Mouse (Mus musculus): ENCODE data around the gene Bst1. TPM values are rescaled to one million over a fixed set of nuclear protein-coding genes. Genes with fewer than 3 reads are reported as not detected.
A peak's percentile ranks its signal among the peaks of the same experiment; 100 is the strongest.

Bst1 gene
- polyA plus RNA-seq (2016; fragmentation: Nextera tagmentation; extraction: Ambion mirVana) = 0.06 and 0.09 TPM in 2 replicates

DNA sequence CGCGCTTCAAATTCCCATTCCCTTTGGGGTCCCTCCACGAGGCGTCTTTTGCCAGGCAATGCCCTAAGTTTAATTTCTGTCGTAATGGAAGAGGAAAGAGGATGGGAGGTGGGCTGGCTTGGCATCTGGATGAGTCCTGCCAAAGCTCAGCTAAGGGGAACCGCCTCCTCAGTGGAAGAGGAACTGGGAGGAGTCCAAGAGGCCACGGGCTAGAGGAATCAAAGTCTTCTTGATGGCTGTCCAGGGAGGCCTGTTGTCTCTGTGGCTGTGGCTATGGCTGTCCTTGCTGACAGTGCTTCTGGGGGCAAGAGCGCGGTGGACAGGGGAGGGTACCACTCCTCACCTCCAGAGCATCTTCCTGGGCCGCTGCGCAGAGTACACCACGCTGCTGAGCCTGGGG lies at the start of gene Bst1:
Gene Bst1, plus strand, starts transcription at position 191 of the 400 bp plus-strand sequence.
- H3K4me3 ChIP-seq = no peak within 1 kb of the TSS
- H3K4me2 ChIP-seq = no peak within 1 kb of the TSS
- whole genome bisulfite sequencing = 52% methylated on average over 12 of the region's 12 CpGs
- no peak within 1 kb of the TSS for H3K27ac ChIP-seq (ENCODE audit: poor library complexity, severe bottlenecking)
- H3K36me3 ChIP-seq = no peaks in the 10 kb centered on the region
- H3K9ac ChIP-seq = no peak within 1 kb of the TSS
- H3K4me1 ChIP-seq (replicated peaks) = peaks cover 7% of the 10 kb centered on the region; the same call in 1 of the 2 replicates
- H3K9me3 ChIP-seq (replicated peaks) = no peaks in the 10 kb centered on the region
- ATAC-seq (ENCODE audit: insufficient number of reproducible peaks, low FRiP score) = no peak
- no peaks in the 10 kb centered on the region for H3K27me3 ChIP-seq (replicated peaks)

DNA sequence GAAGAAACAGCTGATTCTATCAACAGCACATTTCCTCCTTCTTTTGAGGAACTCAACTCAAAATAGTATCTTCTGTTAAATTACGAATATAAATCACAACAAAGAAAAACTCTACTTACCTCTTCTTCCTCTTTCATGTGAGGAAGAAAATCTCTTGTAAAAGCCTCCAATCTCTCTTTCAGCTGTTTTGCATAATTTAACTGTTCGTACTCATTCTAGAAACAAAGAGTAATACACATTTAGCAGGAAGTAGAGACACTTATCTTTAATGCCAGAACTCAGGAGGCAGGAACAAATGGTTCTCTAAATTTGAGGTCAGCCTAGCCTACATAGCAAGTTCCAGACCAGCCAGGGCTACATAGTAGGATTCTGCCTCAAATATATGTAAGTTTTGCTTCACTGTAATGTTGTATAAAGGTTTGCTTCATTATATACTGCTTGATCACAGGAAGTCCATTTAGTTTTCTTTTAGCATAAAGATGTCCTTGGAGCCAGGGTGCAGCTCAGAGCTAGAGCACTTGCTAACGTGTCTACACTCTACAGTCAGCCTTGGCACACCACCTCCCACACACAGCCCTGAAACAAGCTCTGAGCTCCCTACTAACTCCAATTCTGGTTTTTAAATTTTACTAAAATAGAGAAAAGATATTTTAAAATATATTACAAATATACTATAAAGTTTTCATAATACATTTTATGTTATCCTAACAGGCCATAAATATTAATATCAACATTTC lies 47.9 kb upstream of the Bst1 start:
- Histone ChIP-seq H3K36me3 (peaks cover 26% of the 10 kb centered on the region), H3K27me3 (replicated peaks) (no peaks in the 10 kb centered on the region), H3K4me3 (no peak overlapping the region), H3K4me2 (no peak overlapping the region), H3K27ac (ENCODE audit: poor library complexity, severe bottlenecking) (no peak overlapping the region), H3K4me1 (replicated peaks) (no peaks in the 10 kb centered on the region), H3K9me3 (replicated peaks) (no peaks in the 10 kb centered on the region), H3K9ac (no peak overlapping the region)
- ATAC-seq (ENCODE audit: insufficient number of reproducible peaks, low FRiP score) = no peak
- 71% methylated on average over 3 of the region's 3 CpGs for WGBS

DNA sequence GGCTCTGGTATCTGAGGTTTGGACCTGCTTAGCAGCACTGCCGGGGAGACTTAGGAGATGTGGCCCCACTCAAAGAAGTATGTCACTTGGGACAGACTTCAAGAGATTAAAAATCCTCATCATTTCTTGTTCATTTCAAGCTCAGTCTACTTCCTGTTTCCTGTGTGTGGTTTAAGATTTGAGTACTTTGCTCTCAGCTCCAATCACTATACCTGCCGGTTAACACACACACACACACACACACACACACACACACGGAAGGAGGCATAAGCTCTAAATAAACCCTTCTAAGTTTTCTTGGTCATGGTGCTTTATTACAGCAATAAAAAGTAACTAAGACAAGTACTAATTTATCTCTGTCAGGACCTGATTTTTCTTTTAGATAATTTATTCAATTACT lies 47.1 kb upstream of the Bst1 start:
- H3K4me1 ChIP-seq (replicated peaks) = 0 out of 2 replicates have a peak, but pooled peaks cover 2% of the 10 kb centered on the region
- H3K4me3 ChIP-seq = no peak overlapping the region
- no peak overlapping the region for H3K27ac ChIP-seq (ENCODE audit: poor library complexity, severe bottlenecking)
- H3K9ac ChIP-seq = no peak overlapping the region
- H3K9me3 ChIP-seq (replicated peaks) = no peaks in the 10 kb centered on the region
- no peak overlapping the region for H3K4me2 ChIP-seq
- ATAC-seq (ENCODE audit: insufficient number of reproducible peaks, low FRiP score) = no peak
- peaks cover 24% of the 10 kb centered on the region for H3K36me3 ChIP-seq
- 92% methylated on average over 3 of the region's 3 CpGs for WGBS
- no peaks in the 10 kb centered on the region for H3K27me3 ChIP-seq (replicated peaks)

DNA sequence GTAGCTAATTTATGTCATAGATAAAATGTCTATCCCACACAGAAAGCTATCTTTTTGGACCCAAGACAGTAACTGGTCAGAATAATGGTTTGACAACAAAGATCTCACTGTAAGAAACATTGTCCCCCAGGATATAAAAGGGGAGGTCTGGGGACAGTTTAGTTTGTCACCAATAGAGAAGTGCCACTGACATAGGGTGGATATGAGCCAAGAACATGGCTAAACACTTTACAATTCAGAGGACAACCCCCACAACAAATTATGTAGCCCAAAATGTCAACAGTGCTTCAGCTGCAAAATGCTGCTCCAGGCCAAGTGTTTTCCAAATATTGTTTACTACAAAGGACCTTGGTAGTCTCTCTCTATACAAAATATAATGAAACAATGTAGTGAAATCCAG lies 42.3 kb upstream of the Bst1 start:
- Histone ChIP-seq H3K27me3 (replicated peaks) (no peaks in the 10 kb centered on the region), H3K4me3 (no peak overlapping the region), H3K27ac (ENCODE audit: poor library complexity, severe bottlenecking) (no peak overlapping the region), H3K9ac (no peak overlapping the region), H3K4me2 (no peak overlapping the region), H3K36me3 (0 out of 2 replicates have a peak, but pooled peaks cover 3% of the 10 kb centered on the region), H3K4me1 (replicated peaks) (peaks cover 16% of the 10 kb centered on the region), H3K9me3 (replicated peaks) (no peaks in the 10 kb centered on the region)
- ATAC-seq (ENCODE audit: insufficient number of reproducible peaks, low FRiP score) = no peak

DNA sequence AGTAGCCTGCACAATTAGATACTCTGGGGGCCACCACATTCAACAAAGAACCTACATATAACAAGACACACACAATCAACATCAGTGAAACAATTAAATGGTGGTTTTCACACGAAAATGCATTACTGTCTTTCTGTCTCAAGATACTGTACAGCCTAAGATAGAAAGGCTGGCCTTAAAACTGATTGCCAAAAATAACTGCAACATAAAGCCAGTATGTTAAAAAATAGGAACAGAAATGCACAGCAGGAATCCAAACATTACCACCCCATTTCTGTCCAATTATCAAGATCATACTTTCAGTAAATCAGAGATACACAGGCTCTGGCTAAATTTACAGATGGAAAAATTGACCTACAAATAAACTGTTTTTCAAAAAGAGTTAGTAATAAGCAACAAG lies 41.7 kb upstream of the Bst1 start:
- 0 out of 2 replicates have a peak, but pooled peaks cover 3% of the 10 kb centered on the region for H3K36me3 ChIP-seq
- H3K27me3 ChIP-seq (replicated peaks) = no peaks in the 10 kb centered on the region
- no peak overlapping the region for H3K9ac ChIP-seq
- no peak overlapping the region for H3K27ac ChIP-seq (ENCODE audit: poor library complexity, severe bottlenecking)
- H3K4me1 ChIP-seq (replicated peaks) = peaks cover 16% of the 10 kb centered on the region
- H3K9me3 ChIP-seq (replicated peaks) = no peaks in the 10 kb centered on the region
- no peak for ATAC-seq (ENCODE audit: insufficient number of reproducible peaks, low FRiP score)
- H3K4me2 ChIP-seq = no peak overlapping the region
- H3K4me3 ChIP-seq = no peak overlapping the region
- WGBS = 42% methylated on average over 1 of the region's 1 CpGs

DNA sequence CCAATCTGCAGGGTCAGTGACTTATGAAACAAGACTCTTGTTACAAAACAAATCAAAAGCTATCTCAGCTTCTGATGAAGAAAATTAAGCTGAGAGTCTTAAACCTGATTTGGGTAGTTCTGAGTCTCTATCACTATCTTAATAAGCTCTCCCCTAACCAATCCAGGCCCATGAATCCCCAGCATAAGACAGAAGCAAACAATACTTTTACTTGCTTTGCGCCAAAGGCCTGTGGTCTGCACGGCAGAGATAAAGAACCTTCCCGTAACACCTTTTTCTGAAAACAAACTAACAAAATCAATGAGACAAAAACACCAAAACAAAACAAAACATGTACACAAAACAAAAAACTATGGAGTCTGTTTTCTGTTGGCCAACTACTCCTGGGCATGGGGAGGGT lies 40.1 kb upstream of the Bst1 start:
- Histone ChIP-seq H3K36me3 (0 out of 2 replicates have a peak, but pooled peaks cover 3% of the 10 kb centered on the region), H3K9me3 (replicated peaks) (no peaks in the 10 kb centered on the region), H3K27me3 (replicated peaks) (no peaks in the 10 kb centered on the region), H3K27ac (ENCODE audit: poor library complexity, severe bottlenecking) (no peak overlapping the region), H3K9ac (no peak overlapping the region), H3K4me2 (no peak overlapping the region), H3K4me3 (no peak overlapping the region), H3K4me1 (replicated peaks) (peaks cover 21% of the 10 kb centered on the region)
- WGBS = 72% methylated on average over 3 of the region's 3 CpGs
- no peak for ATAC-seq (ENCODE audit: insufficient number of reproducible peaks, low FRiP score)

DNA sequence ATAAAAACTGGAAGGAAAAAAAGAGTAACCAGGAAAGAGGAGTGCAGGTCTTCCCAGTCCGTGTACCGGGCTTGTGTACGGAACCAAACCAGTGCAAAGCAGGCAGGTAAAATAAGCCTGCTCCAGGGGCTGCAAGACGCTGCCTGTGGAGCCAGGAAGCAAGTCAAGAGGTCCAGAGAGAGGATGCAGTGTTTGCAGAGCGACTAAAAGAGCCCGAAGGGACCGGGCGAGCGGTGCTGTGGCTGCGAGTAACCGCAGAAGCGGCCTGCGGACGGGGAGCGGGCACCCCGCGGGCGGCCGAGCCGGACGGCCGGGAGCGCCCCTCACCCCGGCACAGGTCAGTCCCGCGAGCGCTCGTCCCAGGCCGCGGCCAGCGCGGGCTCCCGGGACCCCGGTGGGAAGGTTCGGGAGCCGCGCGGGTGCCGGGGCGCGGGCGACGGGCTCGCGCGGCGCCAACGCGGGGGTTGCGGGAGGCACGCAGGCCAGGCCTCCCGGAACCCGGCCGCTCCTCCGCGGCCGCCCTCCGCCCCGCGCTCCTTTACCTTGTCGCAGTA lies 37.2 kb upstream of the Bst1 start:
- under 1% methylated on average over 41 of the region's 61 CpGs for WGBS
- Histone ChIP-seq H3K36me3 (0 out of 2 replicates have a peak, but pooled peaks cover 3% of the 10 kb centered on the region), H3K27me3 (replicated peaks) (no peaks in the 10 kb centered on the region), H3K27ac (ENCODE audit: poor library complexity, severe bottlenecking) (peak overlapping the region; percentile 92), H3K9ac (peak overlapping the region; percentile 97), H3K4me2 (peak overlapping the region; percentile 74), H3K4me1 (replicated peaks) (peaks cover 19% of the 10 kb centered on the region), H3K9me3 (replicated peaks) (no peaks in the 10 kb centered on the region), H3K4me3 (peak overlapping the region; percentile 85)
- ATAC-seq (ENCODE audit: insufficient number of reproducible peaks, low FRiP score) = peak; percentile 80

DNA sequence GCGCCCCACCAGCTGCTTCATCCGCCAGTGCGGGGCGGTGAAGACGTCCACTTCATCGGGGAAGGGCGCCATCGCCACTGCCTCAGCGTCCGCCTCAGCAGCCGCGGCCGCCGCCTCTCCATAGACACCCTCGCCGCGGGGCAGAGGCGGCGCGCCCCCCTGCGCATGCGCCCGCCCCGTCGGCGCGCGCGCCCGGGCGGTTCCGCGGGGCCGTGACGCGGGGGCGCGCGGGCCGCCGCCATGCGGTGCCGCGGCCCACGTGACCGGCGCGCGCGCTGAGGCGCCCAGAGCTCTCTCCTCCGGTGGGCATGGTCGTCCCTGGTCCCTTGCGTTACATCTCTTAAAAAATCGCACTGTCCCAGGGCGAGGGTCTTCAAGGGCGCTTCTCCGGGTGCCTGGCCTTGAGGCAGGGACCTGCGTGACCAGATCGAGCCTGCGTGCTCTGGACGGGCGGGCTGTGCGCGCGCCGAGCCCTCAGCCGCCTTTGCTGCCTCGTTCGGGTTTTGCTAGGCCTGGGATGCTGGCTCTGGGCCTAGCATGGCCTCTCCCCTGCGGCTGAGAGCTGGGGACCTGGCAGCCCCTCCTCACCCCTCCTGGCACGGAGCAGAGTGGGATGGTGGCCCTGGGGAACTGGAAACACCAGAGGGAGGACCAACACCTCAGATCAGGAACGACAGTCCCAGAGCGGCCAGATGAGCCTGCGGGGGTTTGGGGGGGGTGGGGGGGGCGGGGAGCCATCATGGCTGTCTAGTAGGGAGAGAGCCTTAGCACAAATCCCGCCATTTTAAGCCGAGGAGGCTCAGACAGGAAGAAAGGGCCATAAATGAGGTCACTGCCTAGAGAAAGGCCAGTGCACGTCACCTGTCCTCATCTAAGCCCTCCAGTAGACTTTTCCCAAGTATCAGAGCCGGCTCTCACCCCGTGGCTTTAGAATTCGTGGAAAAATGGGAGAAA lies 36.4 kb upstream of the Bst1 start:
- H3K27me3 ChIP-seq (replicated peaks) = no peaks in the 10 kb centered on the region
- peak overlapping the region; percentile 92 for H3K27ac ChIP-seq (ENCODE audit: poor library complexity, severe bottlenecking)
- H3K36me3 ChIP-seq = 0 out of 2 replicates have a peak, but pooled peaks cover 3% of the 10 kb centered on the region
- peaks cover 15% of the 10 kb centered on the region for H3K4me1 ChIP-seq (replicated peaks)
- H3K9ac ChIP-seq = peak overlapping the region; percentile 97
- H3K9me3 ChIP-seq (replicated peaks) = no peaks in the 10 kb centered on the region
- H3K4me2 ChIP-seq = peak overlapping the region; percentile 78
- WGBS = 4% methylated on average over 82 of the region's 82 CpGs
- ATAC-seq (ENCODE audit: insufficient number of reproducible peaks, low FRiP score) = peak; percentile 92
- peak overlapping the region; percentile 85 for H3K4me3 ChIP-seq

DNA sequence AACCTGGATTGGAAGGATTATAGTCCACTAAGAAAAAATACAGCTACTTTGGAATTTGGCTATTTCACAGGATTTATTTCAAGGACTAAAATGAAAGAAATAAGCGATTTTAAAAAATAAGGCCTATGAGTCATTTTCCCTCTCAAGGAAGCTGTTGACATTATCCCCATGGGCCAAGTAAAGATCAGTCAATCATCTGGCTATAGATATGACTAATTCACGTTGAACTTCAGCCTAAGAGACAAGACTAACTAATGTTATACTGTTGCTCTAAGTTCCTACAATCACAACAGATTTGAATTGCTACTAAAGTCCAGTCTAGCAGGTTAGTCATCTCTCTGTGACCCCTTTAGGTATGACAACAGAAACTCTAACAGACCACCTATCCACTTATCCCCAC lies 34.7 kb upstream of the Bst1 start:
- H3K27me3 ChIP-seq (replicated peaks) = no peaks in the 10 kb centered on the region
- peaks cover 12% of the 10 kb centered on the region for H3K4me1 ChIP-seq (replicated peaks)
- H3K9me3 ChIP-seq (replicated peaks) = no peaks in the 10 kb centered on the region
- 0 out of 2 replicates have a peak, but pooled peaks cover 3% of the 10 kb centered on the region for H3K36me3 ChIP-seq
- 75% methylated on average over 2 of the region's 2 CpGs for WGBS
- H3K27ac ChIP-seq (ENCODE audit: poor library complexity, severe bottlenecking) = no peak overlapping the region
- no peak overlapping the region for H3K9ac ChIP-seq
- H3K4me2 ChIP-seq = no peak overlapping the region
- no peak overlapping the region for H3K4me3 ChIP-seq
- ATAC-seq (ENCODE audit: insufficient number of reproducible peaks, low FRiP score) = no peak

DNA sequence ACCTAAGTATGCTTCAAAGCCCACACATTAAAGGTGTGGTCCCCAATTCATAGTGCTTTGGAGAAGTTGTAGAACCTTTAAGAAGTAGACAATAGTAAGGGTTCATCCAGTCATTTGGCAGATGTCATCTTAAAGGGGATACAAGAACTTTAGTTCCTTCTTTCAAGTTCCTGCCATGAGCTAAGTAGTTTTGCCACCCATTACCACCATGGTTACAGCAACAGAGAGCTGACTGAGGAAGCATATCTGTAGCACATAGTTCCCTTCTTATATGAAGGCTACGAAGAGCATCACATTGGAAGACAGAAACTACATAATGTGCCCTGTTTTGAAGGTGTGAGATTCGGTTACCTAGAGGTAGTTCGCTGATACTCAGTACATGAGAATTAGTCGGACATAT lies 32.1 kb upstream of the Bst1 start:
- Histone ChIP-seq H3K4me1 (replicated peaks) (peaks cover 5% of the 10 kb centered on the region), H3K4me2 (no peak overlapping the region), H3K4me3 (no peak overlapping the region), H3K27ac (ENCODE audit: poor library complexity, severe bottlenecking) (no peak overlapping the region), H3K9me3 (replicated peaks) (no peaks in the 10 kb centered on the region), H3K27me3 (replicated peaks) (no peaks in the 10 kb centered on the region), H3K9ac (no peak overlapping the region), H3K36me3 (no peaks in the 10 kb centered on the region)
- WGBS = 84% methylated on average over 4 of the region's 4 CpGs
- ATAC-seq (ENCODE audit: insufficient number of reproducible peaks, low FRiP score) = no peak
